Mouse (Mus musculus) midbrain, embryonic 10.5 days (tissue): Measurements from ENCODE around the gene 1700012P22Rik. TPM values are rescaled to one million over a fixed set of nuclear protein-coding genes. Genes with fewer than 3 reads are reported as not detected.

Source experiments
- DNase-seq: peaks from one replicate; pipeline ENCODE4 v3.0.0-alpha.2; 2017; ENCODE audit warnings: low spot score
- H3K27ac ChIP-seq: fragments of 300-500 bp; sonication (generic); replicated peaks from 2 replicates; pipeline ENCODE4 v1.5.1; 2016; ENCODE audit warnings: mild to moderate bottlenecking
- H3K27me3 ChIP-seq: fragments of 300-500 bp; sonication (generic); 2 replicates; pipeline ENCODE4 v1.6.1; 2016; ENCODE audit warnings: low read depth, mild to moderate bottlenecking; ENCODE audit not compliant: poor library complexity, severe bottlenecking
- H3K36me3 ChIP-seq: fragments of 300-500 bp; sonication (generic); 2 replicates; pipeline ENCODE4 v1.6.1; 2016; ENCODE audit warnings: mild to moderate bottlenecking, moderate library complexity
- H3K4me1 ChIP-seq: fragments of 300-500 bp; sonication (generic); 2 replicates; pipeline ENCODE4 v1.6.1; 2016
- H3K4me3 ChIP-seq: fragments of 300-500 bp; sonication (generic); 2 replicates; pipeline ENCODE4 v1.5.1; 2016; ENCODE audit warnings: mild to moderate bottlenecking, moderate library complexity
- H3K9me3 ChIP-seq: fragments of 300-500 bp; sonication (generic); replicated peaks from 2 replicates; pipeline ENCODE4 v1.6.1; 2016; ENCODE audit warnings: mild to moderate bottlenecking
- WGBS: fragments of 180-500 bp; shearing (Covaris S2); methylation state at CpG from one replicate; pipeline ENCODE4 v1.1.7; 2016; 5-methylcytosine and 5-hydroxymethylcytosine counted together
- polyA plus RNA-seq: library from polyadenylated mRNA; unstranded; fragments of >200 nt; fragmentation: Nextera tagmentation; extraction: Ambion mirVana; gene quantifications from 2 replicates; pipeline ENCODE4 v1.2.1, GENCODE M21; 2016

The 1700012P22Rik gene
- polyA plus RNA-seq, 1 experiment from 2014 or later = not detected

- 83% methylated on average over 9 of the region's 9 CpGs for WGBS
- Histone ChIP-seq H3K9me3 (peaks cover 16% of the 10 kb centered on the region), H3K36me3 (no peaks in the 10 kb centered on the region), H3K4me3 (no peak within 1 kb of the TSS), H3K27ac (no peak within 1 kb of the TSS), H3K4me1 (peaks cover 7% of the 10 kb centered on the region; the same call in 1 of the 2 replicates), H3K27me3 (no peaks in the 10 kb centered on the region)
- DNase-seq = no peak
Measured at GRCm38 (mm10) chr4:144408290-144408689, 30.3 kb downstream of the 1700012P22Rik start, which contains the start of gene Pramef12. Pramef12 (minus strand) TSS chr4:144408464.

- 61% methylated on average over 3 of the region's 3 CpGs for WGBS
- Histone ChIP-seq H3K9me3 (peaks cover 9% of the 10 kb centered on the region), H3K36me3 (no peaks in the 10 kb centered on the region), H3K27me3 (no peaks in the 10 kb centered on the region), H3K4me3 (no peak overlapping the region), H3K27ac (no peak overlapping the region), H3K4me1 (peaks cover 7% of the 10 kb centered on the region; the same call in 1 of the 2 replicates)
- DNase-seq = no peak
Measured at GRCm38 (mm10) chr4:144406261-144406660, 32.3 kb downstream of the 1700012P22Rik start.

GRCm38 (mm10) chr4:144404456-144405086, 34.0 kb downstream of the 1700012P22Rik start:
- DNase-seq = peak; percentile 29
- 10% methylated on average over 17 of the region's 17 CpGs for WGBS
- no peaks in the 10 kb centered on the region for H3K36me3 ChIP-seq
- peak overlapping the region; percentile 44 for H3K4me3 ChIP-seq
- H3K27me3 ChIP-seq = no peaks in the 10 kb centered on the region
- H3K4me1 ChIP-seq = peaks cover 7% of the 10 kb centered on the region; the same call in 1 of the 2 replicates
- no peak overlapping the region; the same call in 1 of the 2 replicates for H3K27ac ChIP-seq
- peaks cover 5% of the 10 kb centered on the region for H3K9me3 ChIP-seq

- Histone ChIP-seq H3K36me3 (no peaks in the 10 kb centered on the region), H3K27me3 (no peaks in the 10 kb centered on the region), H3K4me1 (peaks cover 7% of the 10 kb centered on the region; the same call in 1 of the 2 replicates), H3K27ac (no peak overlapping the region), H3K9me3 (no peaks in the 10 kb centered on the region), H3K4me3 (no peak overlapping the region)
- no peak for DNase-seq
- WGBS = 85% methylated on average over 4 of the region's 4 CpGs
Measured at GRCm38 (mm10) chr4:144402712-144403111, 35.9 kb downstream of the 1700012P22Rik start.

GRCm38 (mm10) chr4:144396316-144396715, 42.3 kb downstream of the 1700012P22Rik start:
- no peak for DNase-seq
- 47% methylated on average over 3 of the region's 3 CpGs for WGBS
- Histone ChIP-seq H3K9me3 (peaks cover 21% of the 10 kb centered on the region; the same call in 1 of the 2 replicates), H3K27me3 (no peaks in the 10 kb centered on the region), H3K27ac (no peak overlapping the region), H3K4me3 (no peak overlapping the region), H3K4me1 (no peaks in the 10 kb centered on the region), H3K36me3 (no peaks in the 10 kb centered on the region)

GRCm38 (mm10) chr4:144377911-144378310, 60.7 kb downstream of the 1700012P22Rik start, which contains the start of gene Pramef20:
Pramef20 (minus strand) TSS chr4:144377933.
- no peak for DNase-seq
- WGBS = 64% methylated on average over 2 of the region's 2 CpGs
- H3K9me3 ChIP-seq = peaks cover 17% of the 10 kb centered on the region; the same call in 1 of the 2 replicates

More at GRCm38 (mm10) chr4:144377911-144378310, 60.7 kb downstream of the 1700012P22Rik start, which contains the start of gene Pramef20:
- no peaks in the 10 kb centered on the region for H3K4me1 ChIP-seq
- H3K4me3 ChIP-seq = no peak within 1 kb of the TSS
- no peak within 1 kb of the TSS for H3K27ac ChIP-seq
- H3K27me3 ChIP-seq = no peaks in the 10 kb centered on the region
- H3K36me3 ChIP-seq = no peaks in the 10 kb centered on the region

Other genes starting within 250 kb of the 1700012P22Rik start
- not detected in 2 replicates for gene Oog2, start 248.1 kb downstream of the 1700012P22Rik start, polyA plus RNA-seq
- gene C87977, start 225.5 kb downstream of the 1700012P22Rik start, polyA plus RNA-seq = not detected in 2 replicates
- not detected in 2 replicates for gene Pramel5, start 158.3 kb downstream of the 1700012P22Rik start, polyA plus RNA-seq
- not detected in 2 replicates for gene Gm13128, start 108.5 kb downstream of the 1700012P22Rik start, polyA plus RNA-seq
- not detected in 2 replicates for gene Gm13119, start 80.8 kb downstream of the 1700012P22Rik start, polyA plus RNA-seq
- not detected in 2 replicates for gene Pramef20, start 60.8 kb downstream of the 1700012P22Rik start, polyA plus RNA-seq
- gene Pramef12, start 30.3 kb downstream of the 1700012P22Rik start, polyA plus RNA-seq = not detected in 2 replicates
- not detected in 2 replicates for gene Gm9944, start 14.5 kb upstream of the 1700012P22Rik start, polyA plus RNA-seq
- not detected in 2 replicates for gene Aadacl3, start 25.0 kb upstream of the 1700012P22Rik start, polyA plus RNA-seq
- not detected in 2 replicates for gene 9430007A20Rik, start 81.0 kb upstream of the 1700012P22Rik start, polyA plus RNA-seq
- gene Gm13124, start 126.4 kb upstream of the 1700012P22Rik start, polyA plus RNA-seq = not detected in 2 replicates
- gene Aadacl4, start 174.9 kb upstream of the 1700012P22Rik start, polyA plus RNA-seq = not detected in 2 replicates
- gene Gm436, start 247.6 kb upstream of the 1700012P22Rik start, polyA plus RNA-seq = not detected in 2 replicates